Mouse (Mus musculus) small intestine, adult 2 months (tissue): ENCODE measurements around the gene Lrriq4.

ENCODE experiments used
- CTCF ChIP-seq: fragments of 200-500 bp; IDR thresholded peaks from 2 replicates; pipeline ENCODE4 v1.5.1; 2012; ENCODE audit warnings: low read depth, mild to moderate bottlenecking, control low read depth, inconsistent platforms, low read length, moderate library complexity, mixed read lengths; ENCODE audit not compliant: insufficient replicate concordance, insufficient read length; ENCODE audit errors: extremely low read depth
- POLR2A ChIP-seq: fragments of 200-500 bp; IDR thresholded peaks from 2 replicates; pipeline ENCODE4 v1.6.1; 2012; ENCODE audit warnings: low read depth, mild to moderate bottlenecking, control low read depth, inconsistent platforms, low read length, moderate library complexity

DNA sequence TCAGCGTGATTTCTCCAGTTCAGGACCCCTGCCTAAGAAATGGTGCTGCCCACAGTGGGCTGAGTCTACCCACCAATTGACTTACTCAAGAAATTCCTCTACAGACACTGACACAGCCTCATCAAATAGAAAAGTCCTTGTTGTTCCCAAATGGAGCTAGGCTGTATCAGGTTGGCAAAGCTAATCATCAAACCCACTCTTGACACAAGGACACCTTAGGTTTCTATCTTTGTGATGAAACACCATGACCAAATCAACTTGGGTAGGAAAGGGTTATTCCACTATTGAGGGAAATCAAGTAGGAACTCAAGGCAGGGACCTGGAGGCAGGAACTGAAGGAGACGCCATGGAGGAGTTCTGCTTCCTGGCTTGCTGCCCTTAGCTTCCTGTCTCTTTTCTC, at the start of gene Lrriq4:
- TF ChIP-seq POLR2A (no peak), CTCF (no peak)
